ENCODE assay signal across 23 mouse cellular contexts in the genomic region with DNA sequence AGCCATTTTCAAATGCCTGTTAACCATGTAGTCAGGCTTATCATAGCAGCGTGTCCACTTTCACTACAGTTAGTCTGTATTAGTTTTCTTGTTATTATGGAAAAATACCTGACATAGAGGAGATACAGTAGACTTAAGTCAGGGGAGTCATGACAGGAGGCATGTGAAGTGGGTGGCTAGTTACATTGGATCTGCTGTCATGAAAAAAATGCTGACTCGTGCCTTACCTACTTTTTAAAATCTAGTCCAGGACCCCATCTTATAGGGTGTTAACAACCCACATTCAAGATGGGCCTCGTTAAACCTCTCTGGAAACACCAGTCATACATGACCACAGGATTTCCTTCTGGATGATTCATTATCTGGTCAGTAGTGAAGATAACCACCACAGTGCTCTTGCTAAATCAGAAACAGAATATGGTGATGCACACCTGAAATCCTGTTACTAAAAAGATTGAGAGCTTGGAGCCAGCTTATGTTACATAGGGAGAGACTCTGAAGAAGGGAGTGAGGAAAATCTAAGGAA. TPM values are rescaled to one million over a fixed set of nuclear protein-coding genes. Genes with fewer than 3 reads are reported as not detected.
DNase-seq lines count a peak whose midpoint lies in the region; ATAC-seq and TF ChIP-seq lines count a peak whose summit lies in the region.
"Had no signal": no experiment of that assay in that cellular context is flagged by ENCODE, and none has a peak within 500 bp of the region (broad histone marks: within the 10 kb centered on the region; RNA-seq: fewer than 3 reads in every experiment).

No protein-coding gene starts in this region.

- H3K79me2 ChIP-seq in CH12.LX (replicated peaks; ENCODE audit: control insufficient read depth, extremely low read depth, insufficient read depth, poor library complexity, severe bottlenecking) (peaks cover 2% of the 10 kb centered on the region; the same call in 1 of the 2 replicates), MEL (ENCODE audit: control insufficient read depth, insufficient read depth, low read length, poor library complexity) (no peaks in the 10 kb centered on the region)

- TF ChIP-seq CTCF in CH12.LX (conservative IDR thresholded peaks at IDR 0.05 in 1 of 2, IDR thresholded peaks at IDR 0.05 in 1 of 2; ENCODE audit: low read depth in 2 of 2, low read length in 2 of 2) (no peak), MEL (IDR thresholded peaks at IDR 0.05 in 2 of 3, conservative IDR thresholded peaks at IDR 0.05 in 1 of 3; ENCODE audit: control insufficient read depth in 1 of 3, insufficient read depth in 1 of 3, low read depth in 2 of 3, low read length in 3 of 3, poor library complexity in 1 of 3, severe bottlenecking in 1 of 3) (no peak)

- DNase-seq in 416B (ENCODE audit: low read depth) (peak; percentile 92), CH12.LX (ENCODE audit: extremely low read depth) (no peak), MEL (ENCODE audit: low read depth, low spot score) (no peak)
- DNase-seq in testis, postnatal 14 days (ENCODE audit: low spot score): no peak
- DNase-seq in adrenal gland, adult 2 months: no peak
- DNase-seq in frontal cortex, adult 2 months (ENCODE audit: extremely low spot score in 1 of 2, low spot score in 1 of 2): no peak
- DNase-seq: adrenal gland, adult 8-10 months; adrenal gland, postnatal 14 days; adrenal gland, postnatal 36 days; B cell, adult 2 months; cerebellum, adult 11-12 months; cerebellum, adult 2 months; cerebellum, adult 9-11 months; cerebellum, postnatal 14 days; cerebellum, postnatal 36 days had no signal

- H3K9me3 ChIP-seq in CH12.LX (replicated peaks; ENCODE audit: low read length) (no peaks in the 10 kb centered on the region), MEL (replicated peaks; ENCODE audit: insufficient read depth, low read length) (no peaks in the 10 kb centered on the region)
- no peaks in the 10 kb centered on the region for H3K9me3 ChIP-seq in kidney, embryonic 14.5 days (ENCODE audit: control insufficient read depth, low read length)
- H3K9me3 ChIP-seq: embryonic facial prominence, embryonic 10.5 days; embryonic facial prominence, embryonic 12.5 days; forebrain, embryonic 13.5 days; forebrain, embryonic 15.5 days; G1E had no signal

- ATAC-seq in granulocyte monocyte progenitor cell, adult 5-6 weeks (replicated peaks; ENCODE audit: poor library complexity, severe bottlenecking): peak; percentile 27
- ATAC-seq in kidney, embryonic 14.5 days (ENCODE audit: low FRiP score, low TSS enrichment): no peak
- ATAC-seq: CD4-positive, CD25-positive, alpha-beta regulatory T cell, adult 4 months; forebrain, embryonic 13.5 days; forebrain, embryonic 15.5 days had no signal

- H3K27me3 ChIP-seq in CH12.LX (replicated peaks) (no peaks in the 10 kb centered on the region), MEL (ENCODE audit: control insufficient read depth in 1 of 2, insufficient read depth in 2 of 2, low read length in 2 of 2) (no peaks in the 10 kb centered on the region)
- H3K27me3 ChIP-seq in kidney, embryonic 14.5 days (ENCODE audit: control insufficient read depth, insufficient read depth, low read length): no peaks in the 10 kb centered on the region
- H3K27me3 ChIP-seq: embryonic facial prominence, embryonic 12.5 days; forebrain, embryonic 13.5 days; forebrain, embryonic 15.5 days had no signal

- H3K9ac ChIP-seq in CH12.LX (ENCODE audit: insufficient read depth, low read depth) (no peak overlapping the region), MEL (ENCODE audit: control insufficient read depth, low read depth, low read length, poor library complexity, severe bottlenecking) (no peak overlapping the region)
- H3K9ac ChIP-seq in kidney, embryonic 14.5 days (ENCODE audit: low read depth, low read length): no peak overlapping the region
- H3K9ac ChIP-seq: embryonic facial prominence, embryonic 12.5 days; forebrain, embryonic 13.5 days; forebrain, embryonic 15.5 days had no signal

- H3K4me1 ChIP-seq in CH12.LX (ENCODE audit: control insufficient read depth in 1 of 2, insufficient read depth in 2 of 2) (peaks cover 0 to 3% of the 10 kb centered on the region in 2 experiments; a peak in 1 of 4 replicates), MEL (ENCODE audit: control insufficient read depth in 1 of 2, insufficient read depth in 2 of 2, low read length in 2 of 2) (no peaks in the 10 kb centered on the region)
- no peaks in the 10 kb centered on the region for H3K4me1 ChIP-seq in kidney, embryonic 14.5 days (ENCODE audit: control insufficient read depth, insufficient read depth, low read length)
- H3K4me1 ChIP-seq: embryonic facial prominence, embryonic 10.5 days; embryonic facial prominence, embryonic 12.5 days; forebrain, embryonic 13.5 days; forebrain, embryonic 15.5 days had no signal

- H3K27ac ChIP-seq in CH12.LX (ENCODE audit: insufficient read depth, low read depth) (no peak overlapping the region), MEL (ENCODE audit: control insufficient read depth, low read depth, low read length) (no peak overlapping the region)
- no peak overlapping the region for H3K27ac ChIP-seq in kidney, embryonic 14.5 days (ENCODE audit: low read depth, low read length)
- H3K27ac ChIP-seq: embryonic facial prominence, embryonic 10.5 days; embryonic facial prominence, embryonic 12.5 days; forebrain, embryonic 13.5 days; forebrain, embryonic 15.5 days had no signal

- in situ Hi-C loops in CH12.LX (cut with MboI; ENCODE audit: low pct_ligation_motif_present, low pct_unique_long_range_greater_than_20kb, low sequenced_read_pairs): no loop called here

- TF ChIP-seq EP300 in CH12.LX (IDR thresholded peaks at IDR 0.05; ENCODE audit: low read length): no peak
- no peak for TF ChIP-seq EP300 in MEL (IDR thresholded peaks at IDR 0.05; ENCODE audit: low read depth in 1 of 2, low read length in 2 of 2)

- dilution Hi-C loops in CH12.LX (cut with MboI; ENCODE audit: extremely low pct_ligation_motif_present, extremely low pct_unique_long_range_greater_than_20kb, low sequenced_read_pairs): no loop called here

- H3K4me2 ChIP-seq in CH12.LX (ENCODE audit: insufficient read depth, low read depth, poor library complexity, severe bottlenecking): no peak overlapping the region
- H3K4me2 ChIP-seq in kidney, embryonic 14.5 days (replicated peaks; ENCODE audit: low read depth, low read length): no peak overlapping the region
- H3K4me2 ChIP-seq: embryonic facial prominence, embryonic 12.5 days; forebrain, embryonic 13.5 days; forebrain, embryonic 15.5 days had no signal

- H3K4me3 ChIP-seq in CH12.LX (replicated peaks in 1 of 3; ENCODE audit: low read depth in 2 of 3, low read length in 2 of 3, poor library complexity in 1 of 3) (no peak overlapping the region), MEL (ENCODE audit: control insufficient read depth in 1 of 2, insufficient read depth in 1 of 2, low read depth in 2 of 2, low read length in 2 of 2) (no peak overlapping the region)
- H3K4me3 ChIP-seq in kidney, embryonic 14.5 days (ENCODE audit: low read length): no peak overlapping the region
- H3K4me3 ChIP-seq: embryonic facial prominence, embryonic 10.5 days; embryonic facial prominence, embryonic 12.5 days; forebrain, embryonic 13.5 days; forebrain, embryonic 15.5 days had no signal

- WGBS in kidney, embryonic 14.5 days: 90% methylated on average over 3 of the region's 3 CpGs

- H3K36me3 ChIP-seq in CH12.LX (replicated peaks in 1 of 2; ENCODE audit: control insufficient read depth in 1 of 2, insufficient read depth in 1 of 2, low read length in 1 of 2) (peaks cover 21 to 61% of the 10 kb centered on the region in 2 experiments), MEL (ENCODE audit: control insufficient read depth in 1 of 2, insufficient read depth in 2 of 2, low read length in 2 of 2) (peaks cover 2 to 21% of the 10 kb centered on the region in 2 experiments; a peak in 3 of 4 replicates)
- H3K36me3 ChIP-seq in kidney, embryonic 14.5 days (ENCODE audit: control insufficient read depth, insufficient read depth, low read length): peaks cover 18% of the 10 kb centered on the region

- TF ChIP-seq RAD21 in CH12.LX (IDR thresholded peaks at IDR 0.05; ENCODE audit: low read depth, low read length) (no peak), MEL (IDR thresholded peaks at IDR 0.05; ENCODE audit: low read depth, low read length) (no peak)

- TF ChIP-seq POLR2A in CH12.LX (IDR thresholded peaks at IDR 0.05; ENCODE audit: low read depth, low read length): no peak
- no peak for TF ChIP-seq POLR2A in MEL (IDR thresholded peaks at IDR 0.05; ENCODE audit: control insufficient read depth in 1 of 2, insufficient read depth in 1 of 2, low read depth in 1 of 2, low read length in 2 of 2, poor library complexity in 1 of 2)

TF ChIP-seq in CH12.LX, 34 proteins besides CTCF, POLR2A, EP300 and RAD21:
- no peak for TF ChIP-seq UBTF (IDR thresholded peaks at IDR 0.05; ENCODE audit: low read depth, low read length)
- no peak for TF ChIP-seq MYC (IDR thresholded peaks at IDR 0.05; ENCODE audit: low read depth, low read length)
- TF ChIP-seq MAFK (IDR thresholded peaks at IDR 0.05; ENCODE audit: insufficient replicate concordance, low read length): peak; percentile 87

TF ChIP-seq in MEL, 35 proteins besides CTCF, POLR2A, EP300 and RAD21:
- TF ChIP-seq TAL1 (IDR thresholded peaks at IDR 0.05; ENCODE audit: low read length) (no peak), GATA1 (IDR thresholded peaks at IDR 0.05; ENCODE audit: low read depth, low read length) (peak; percentile 26; the same call in 1 of the 2 replicates), UBTF (IDR thresholded peaks at IDR 0.05; ENCODE audit: borderline replicate concordance, insufficient read depth, low read depth, low read length) (no peak), BHLHE40 (IDR thresholded peaks at IDR 0.05; ENCODE audit: borderline replicate concordance, low read depth, low read length) (no peak), MAFK (IDR thresholded peaks at IDR 0.05; ENCODE audit: borderline replicate concordance, low read depth, low read length) (peak; percentile 79), ELF1 (IDR thresholded peaks at IDR 0.05; ENCODE audit: low read depth, low read length) (no peak), ZKSCAN1 (IDR thresholded peaks at IDR 0.05; ENCODE audit: low read depth, low read length) (no peak)

RNA-seq across cellular contexts. Expression of a gene that starts 38.4 kb away (rescaled TPM):
- total RNA-seq in CH12.LX (2012; rRNA removed): 22.3 and 23.8 TPM in 2 replicates
- 26.1 and 33.4 TPM in 2 replicates for total RNA-seq in CH12.LX (2014; rRNA removed)
- 28.3 and 34.7 TPM in 2 replicates for polyA plus RNA-seq in CH12.LX (2012; ENCODE audit: insufficient read length, low read depth)
- 34.3 and 35.6 TPM in 2 replicates for total RNA-seq in MEL (2012; rRNA removed)
- polyA plus RNA-seq in MEL (2012; ENCODE audit: insufficient read depth in 1 of 2, insufficient read length in 2 of 2, low read depth in 1 of 2, low replicate concordance in 2 of 2, missing spikeins in 1 of 2): 10 to 100 TPM; 24.2 to 72.2 TPM
- 20.4 and 22.5 TPM in 2 replicates for total RNA-seq in granulocyte monocyte progenitor cell, adult 5-6 weeks (2014; fragmentation: Nextera tagmentation)
- total RNA-seq in granulocyte monocyte progenitor cell, adult 5-6 weeks (2017): 32.1 and 36.9 TPM in 2 replicates
- 22.6 and 36.9 TPM in 2 replicates for polyA plus RNA-seq in kidney, embryonic 14.5 days (2014; fragmentation: Nextera tagmentation; extraction: Ambion mirVana)
- 100 to 1,000 TPM; 141 to 170 TPM for total RNA-seq in adrenal gland, adult 2 months (2021)
- 21.3 and 25.9 TPM in 2 replicates for polyA plus RNA-seq in adrenal gland, adult 2 months (2012; rRNA removed)
- polyA plus RNA-seq in frontal cortex, adult 2 months (2012; rRNA removed): 35.3 and 40.6 TPM in 2 replicates
